Mouse (Mus musculus): ENCODE data around the gene Gtf2i. TPM values are rescaled to one million over a fixed set of nuclear protein-coding genes. Genes with fewer than 3 reads are reported as not detected.

Gtf2i gene
- total RNA-seq, 1 experiment, result 64.3 TPM

- H3K36me3 ChIP-seq (ENCODE audit: control insufficient read depth, insufficient read depth, low read length, poor library complexity, severe bottlenecking), result peaks cover 50% of the 10 kb centered on the region
- in situ Hi-C loops (cut with MboI; ENCODE audit: low sequenced_read_pairs in 2 of 2, unreplicated experiment in 2 of 2), result no loop called here
- no peaks in the 10 kb centered on the region for H3K9me3 ChIP-seq (ENCODE audit: control insufficient read depth, insufficient read depth, low read depth, low read length)
- no peak overlapping the region for H3K9ac ChIP-seq (ENCODE audit: insufficient read depth, low read depth, low read length, poor library complexity, severe bottlenecking)
- H3K4me1 ChIP-seq (ENCODE audit: control insufficient read depth in 2 of 2, insufficient read depth in 2 of 2, low read length in 2 of 2, poor library complexity in 1 of 2), result peaks cover 7 to 25% of the 10 kb centered on the region in 2 experiments
- DNase-seq (ENCODE audit: low read depth, low spot score), result no peak
- no peak overlapping the region for H3K27ac ChIP-seq (ENCODE audit: insufficient read depth, low read depth, low read length, poor library complexity, severe bottlenecking)
- no peak overlapping the region for H3K4me3 ChIP-seq (ENCODE audit: insufficient read depth in 1 of 2, low read depth in 1 of 2, low read length in 2 of 2, poor library complexity in 1 of 2, severe bottlenecking in 1 of 2)
- TF ChIP-seq ZNF384 (IDR thresholded peaks at IDR 0.05; ENCODE audit: low read depth, low read length) (no peak), HCFC1 (IDR thresholded peaks at IDR 0.05; ENCODE audit: borderline replicate concordance, insufficient read depth, low read length) (no peak), ZC3H11A (IDR thresholded peaks at IDR 0.05; ENCODE audit: borderline replicate concordance, low read depth, low read length) (no peak), MAFK (IDR thresholded peaks at IDR 0.05; ENCODE audit: insufficient read depth, low read depth, low read length) (no peak), CHD2 (IDR thresholded peaks at IDR 0.05; ENCODE audit: low read depth, low read length) (no peak)
Measured at GRCm38 (mm10) chr5:134237508-134237907, 77.1 kb downstream of the Gtf2i start.

GRCm38 (mm10) chr5:134236796-134237195 is 77.8 kb downstream of the Gtf2i start:
- no peak overlapping the region for H3K27ac ChIP-seq (ENCODE audit: insufficient read depth, low read depth, low read length, poor library complexity, severe bottlenecking)
- no peak overlapping the region for H3K9ac ChIP-seq (ENCODE audit: insufficient read depth, low read depth, low read length, poor library complexity, severe bottlenecking)
- no peak for TF ChIP-seq CHD2 (IDR thresholded peaks at IDR 0.05; ENCODE audit: low read depth, low read length)
- TF ChIP-seq ZC3H11A (IDR thresholded peaks at IDR 0.05; ENCODE audit: borderline replicate concordance, low read depth, low read length), result no peak
- no peak for TF ChIP-seq HCFC1 (IDR thresholded peaks at IDR 0.05; ENCODE audit: borderline replicate concordance, insufficient read depth, low read length)
- no peak for TF ChIP-seq ZNF384 (IDR thresholded peaks at IDR 0.05; ENCODE audit: low read depth, low read length)
- no peak for TF ChIP-seq MAFK (IDR thresholded peaks at IDR 0.05; ENCODE audit: insufficient read depth, low read depth, low read length)
- DNase-seq (ENCODE audit: low read depth, low spot score), result no peak
- H3K36me3 ChIP-seq (ENCODE audit: control insufficient read depth, insufficient read depth, low read length, poor library complexity, severe bottlenecking), result peaks cover 46% of the 10 kb centered on the region
- peaks cover 7 to 31% of the 10 kb centered on the region in 2 experiments for H3K4me1 ChIP-seq (ENCODE audit: control insufficient read depth in 2 of 2, insufficient read depth in 2 of 2, low read length in 2 of 2, poor library complexity in 1 of 2)
- H3K9me3 ChIP-seq (ENCODE audit: control insufficient read depth, insufficient read depth, low read depth, low read length), result no peaks in the 10 kb centered on the region
- in situ Hi-C loops (cut with MboI; ENCODE audit: low sequenced_read_pairs in 2 of 2, unreplicated experiment in 2 of 2), result no loop called here
- no peak overlapping the region for H3K4me3 ChIP-seq (ENCODE audit: insufficient read depth in 1 of 2, low read depth in 1 of 2, low read length in 2 of 2, poor library complexity in 1 of 2, severe bottlenecking in 1 of 2)

- Histone ChIP-seq H3K9me3 (ENCODE audit: control insufficient read depth, insufficient read depth, low read depth, low read length) (no peaks in the 10 kb centered on the region), H3K27ac (ENCODE audit: insufficient read depth, low read depth, low read length, poor library complexity, severe bottlenecking) (no peak overlapping the region), H3K4me3 (ENCODE audit: insufficient read depth in 1 of 2, low read depth in 1 of 2, low read length in 2 of 2, poor library complexity in 1 of 2, severe bottlenecking in 1 of 2) (no peak overlapping the region), H3K4me1 (ENCODE audit: control insufficient read depth in 2 of 2, insufficient read depth in 2 of 2, low read length in 2 of 2, poor library complexity in 1 of 2) (peaks cover 7 to 31% of the 10 kb centered on the region in 2 experiments), H3K36me3 (ENCODE audit: control insufficient read depth, insufficient read depth, low read length, poor library complexity, severe bottlenecking) (peaks cover 42% of the 10 kb centered on the region), H3K9ac (ENCODE audit: insufficient read depth, low read depth, low read length, poor library complexity, severe bottlenecking) (no peak overlapping the region)
- DNase-seq (ENCODE audit: low read depth, low spot score), result no peak
- in situ Hi-C loops (cut with MboI; ENCODE audit: low sequenced_read_pairs in 2 of 2, unreplicated experiment in 2 of 2), result no loop called here
- TF ChIP-seq MAFK (IDR thresholded peaks at IDR 0.05; ENCODE audit: insufficient read depth, low read depth, low read length), result no peak
- no peak for TF ChIP-seq ZC3H11A (IDR thresholded peaks at IDR 0.05; ENCODE audit: borderline replicate concordance, low read depth, low read length)
- no peak for TF ChIP-seq CHD2 (IDR thresholded peaks at IDR 0.05; ENCODE audit: low read depth, low read length)
Measured at GRCm38 (mm10) chr5:134236241-134236640, 78.3 kb downstream of the Gtf2i start.

- Histone ChIP-seq H3K36me3 (ENCODE audit: control insufficient read depth, insufficient read depth, low read length, poor library complexity, severe bottlenecking) (peaks cover 34% of the 10 kb centered on the region), H3K27ac (ENCODE audit: insufficient read depth, low read depth, low read length, poor library complexity, severe bottlenecking) (no peak overlapping the region), H3K9me3 (ENCODE audit: control insufficient read depth, insufficient read depth, low read depth, low read length) (no peaks in the 10 kb centered on the region), H3K4me3 (ENCODE audit: insufficient read depth in 1 of 2, low read depth in 1 of 2, low read length in 2 of 2, poor library complexity in 1 of 2, severe bottlenecking in 1 of 2) (no peak overlapping the region), H3K9ac (ENCODE audit: insufficient read depth, low read depth, low read length, poor library complexity, severe bottlenecking) (no peak overlapping the region), H3K4me1 (ENCODE audit: control insufficient read depth in 2 of 2, insufficient read depth in 2 of 2, low read length in 2 of 2, poor library complexity in 1 of 2) (peaks cover 7 to 31% of the 10 kb centered on the region in 2 experiments)
- no peak for DNase-seq (ENCODE audit: low read depth, low spot score)
- TF ChIP-seq ZC3H11A (IDR thresholded peaks at IDR 0.05; ENCODE audit: borderline replicate concordance, low read depth, low read length), result no peak
- TF ChIP-seq CHD2 (IDR thresholded peaks at IDR 0.05; ENCODE audit: low read depth, low read length), result no peak
- TF ChIP-seq ZNF384 (IDR thresholded peaks at IDR 0.05; ENCODE audit: low read depth, low read length), result no peak
- no peak for TF ChIP-seq MAFK (IDR thresholded peaks at IDR 0.05; ENCODE audit: insufficient read depth, low read depth, low read length)
- no peak for TF ChIP-seq HCFC1 (IDR thresholded peaks at IDR 0.05; ENCODE audit: borderline replicate concordance, insufficient read depth, low read length)
- in situ Hi-C loops (cut with MboI; ENCODE audit: low sequenced_read_pairs in 2 of 2, unreplicated experiment in 2 of 2), result no loop called here
Measured at GRCm38 (mm10) chr5:134235111-134235510, 79.4 kb downstream of the Gtf2i start.

- Histone ChIP-seq H3K36me3 (ENCODE audit: control insufficient read depth, insufficient read depth, low read length, poor library complexity, severe bottlenecking) (peaks cover 30% of the 10 kb centered on the region), H3K4me1 (ENCODE audit: control insufficient read depth in 2 of 2, insufficient read depth in 2 of 2, low read length in 2 of 2, poor library complexity in 1 of 2) (peaks cover 7 to 31% of the 10 kb centered on the region in 2 experiments), H3K9ac (ENCODE audit: insufficient read depth, low read depth, low read length, poor library complexity, severe bottlenecking) (no peak overlapping the region), H3K27ac (ENCODE audit: insufficient read depth, low read depth, low read length, poor library complexity, severe bottlenecking) (no peak overlapping the region), H3K4me3 (ENCODE audit: insufficient read depth in 1 of 2, low read depth in 1 of 2, low read length in 2 of 2, poor library complexity in 1 of 2, severe bottlenecking in 1 of 2) (no peak overlapping the region), H3K9me3 (ENCODE audit: control insufficient read depth, insufficient read depth, low read depth, low read length) (no peaks in the 10 kb centered on the region)
- in situ Hi-C loops (cut with MboI; ENCODE audit: low sequenced_read_pairs in 2 of 2, unreplicated experiment in 2 of 2), result no loop called here
- DNase-seq (ENCODE audit: low read depth, low spot score), result no peak
- TF ChIP-seq ZC3H11A (IDR thresholded peaks at IDR 0.05; ENCODE audit: borderline replicate concordance, low read depth, low read length) (no peak), ZNF384 (IDR thresholded peaks at IDR 0.05; ENCODE audit: low read depth, low read length) (no peak), HCFC1 (IDR thresholded peaks at IDR 0.05; ENCODE audit: borderline replicate concordance, insufficient read depth, low read length) (no peak), CHD2 (IDR thresholded peaks at IDR 0.05; ENCODE audit: low read depth, low read length) (no peak), MAFK (IDR thresholded peaks at IDR 0.05; ENCODE audit: insufficient read depth, low read depth, low read length) (no peak)
Measured at GRCm38 (mm10) chr5:134234205-134234604, 80.4 kb downstream of the Gtf2i start.

All from ES-E14 (cell line).